Mouse (Mus musculus) stomach, embryonic 16.5 days (tissue): ENCODE data around the gene Spindoc. TPM values are rescaled to one million over a fixed set of nuclear protein-coding genes. Genes with fewer than 3 reads are reported as not detected.
A peak's percentile ranks its signal among the peaks of the same experiment; 100 is the strongest.
"Not testable (repeated sequence)": the region's sequence is repeated elsewhere in the genome, so short reads cannot be mapped to it uniquely, and the experiment has no call there.

ENCODE experiments used
- ATAC-seq: fragments of 200-750 bp; cut with Nextera tagmentation; 2 replicates; pipeline ENCODE4 v1.8.0; 2017; ENCODE audit warnings: moderate number of reproducible peaks, moderate TSS enrichment; ENCODE audit not compliant: insufficient read depth, low FRiP score
- H3K27ac ChIP-seq: fragments of 300-500 bp; sonication (generic); 2 replicates; pipeline ENCODE4 v1.5.1; 2014; ENCODE audit warnings: low read length
- H3K27me3 ChIP-seq: fragments of 300-500 bp; sonication (generic); 2 replicates; pipeline ENCODE4 v1.6.1; 2014; ENCODE audit warnings: low read length, control low read depth, mixed read lengths; ENCODE audit not compliant: control insufficient read depth, insufficient read depth
- H3K36me3 ChIP-seq: fragments of 300-500 bp; sonication (generic); 2 replicates; pipeline ENCODE4 v1.6.1; 2014; ENCODE audit warnings: low read length; ENCODE audit not compliant: control insufficient read depth, insufficient read depth
- H3K4me1 ChIP-seq: fragments of 300-500 bp; sonication (generic); 2 replicates; pipeline ENCODE4 v1.6.1; 2014; ENCODE audit warnings: low read length, control low read depth, mixed read lengths; ENCODE audit not compliant: control insufficient read depth, insufficient read depth
- H3K4me2 ChIP-seq: fragments of 300-500 bp; sonication (generic); 2 replicates; pipeline ENCODE4 v1.6.1; 2014; ENCODE audit warnings: low read depth, low read length, mixed read lengths
- H3K4me3 ChIP-seq: fragments of 300-500 bp; sonication (generic); replicated peaks from 2 replicates; pipeline ENCODE4 v1.5.1; 2014; ENCODE audit warnings: mild to moderate bottlenecking, low read length
- H3K9ac ChIP-seq: fragments of 300-500 bp; sonication (generic); 2 replicates; pipeline ENCODE4 v1.6.1; 2014; ENCODE audit warnings: low read length
- H3K9me3 ChIP-seq: fragments of 300-500 bp; sonication (generic); replicated peaks from 2 replicates; pipeline ENCODE4 v1.6.1; 2016; ENCODE audit warnings: low read length, control low read depth; ENCODE audit not compliant: control insufficient read depth
- WGBS: fragments of 180-500 bp; shearing (Covaris S2); extraction: QIAGEN DNeasy Blood & Tissue Kit; methylation state at CpG from one replicate; pipeline ENCODE4 v1.1.7; 2014; 5-methylcytosine and 5-hydroxymethylcytosine counted together
- polyA plus RNA-seq: library from polyadenylated mRNA; unstranded; fragments of >200 nt; fragmentation: Nextera tagmentation; extraction: Ambion mirVana; gene quantifications from 2 replicates; pipeline ENCODE4 v1.2.1, GENCODE M21; 2015

Gene Spindoc
- polyA plus RNA-seq, 1 experiment from 2014 or later, result 19.8 TPM

DNA sequence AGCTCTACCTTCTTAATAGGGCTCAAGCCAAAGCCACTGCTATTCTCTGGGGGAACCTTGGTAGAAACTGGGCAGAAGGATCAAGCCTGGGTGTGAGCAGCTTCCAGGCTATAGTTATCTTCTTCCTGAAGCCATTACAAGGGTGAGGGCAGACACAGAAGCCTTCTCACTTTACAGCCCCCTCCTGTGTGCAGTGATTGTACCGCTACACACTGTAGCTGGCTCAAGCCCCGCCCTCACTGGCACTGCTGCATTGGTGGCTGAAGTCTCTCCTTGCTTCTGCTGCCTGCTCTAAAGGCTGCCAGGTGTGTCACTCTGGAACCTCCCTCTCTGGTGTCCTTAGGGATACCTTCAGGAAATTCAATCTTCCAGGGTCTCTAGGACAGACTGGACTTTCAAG lies 29.6 kb upstream of the Spindoc start:
- Histone ChIP-seq H3K4me1 (no peaks in the 10 kb centered on the region; the same call in 1 of the 2 replicates), H3K4me3 (no peak overlapping the region), H3K27me3 (no peaks in the 10 kb centered on the region), H3K27ac (no peak overlapping the region), H3K4me2 (no peak overlapping the region), H3K9me3 (no peaks in the 10 kb centered on the region), H3K9ac (no peak overlapping the region), H3K36me3 (no peaks in the 10 kb centered on the region)
- ATAC-seq, result no peak
- WGBS, result 56% methylated on average over 2 of the region's 2 CpGs

DNA sequence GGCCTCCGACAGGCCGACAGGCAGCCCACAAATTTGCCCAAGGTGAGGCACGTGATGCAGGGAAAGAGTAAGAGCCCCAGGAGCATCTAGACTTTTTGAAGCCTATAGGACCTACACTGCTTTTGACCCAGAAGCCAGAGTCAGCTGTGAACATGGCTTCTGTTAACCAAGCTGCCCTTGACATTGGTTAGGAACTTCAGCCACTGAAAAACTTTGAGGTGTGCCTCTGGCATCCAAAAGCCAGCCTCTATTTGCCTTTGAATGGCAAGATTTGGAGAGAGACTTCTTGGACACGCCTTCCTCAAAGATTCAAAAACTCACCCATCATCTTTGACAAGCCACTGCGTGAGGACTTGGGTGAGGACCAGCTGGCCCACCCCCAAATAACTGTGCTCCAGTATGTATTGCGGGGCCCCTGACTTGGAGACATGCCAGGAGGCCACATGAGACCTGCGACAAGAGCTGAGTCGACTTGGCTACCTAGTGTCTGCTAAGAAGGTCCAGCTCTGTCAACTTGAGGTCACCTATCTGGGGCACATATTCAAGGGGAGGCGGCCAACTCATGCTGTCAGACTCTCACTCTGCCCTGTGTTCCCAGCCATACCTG lies 21.9 kb upstream of the Spindoc start:
- Histone ChIP-seq H3K27ac (no peak overlapping the region), H3K9me3 (no peaks in the 10 kb centered on the region), H3K36me3 (no peaks in the 10 kb centered on the region), H3K27me3 (no peaks in the 10 kb centered on the region), H3K4me1 (peaks cover 7% of the 10 kb centered on the region), H3K4me2 (no peak overlapping the region), H3K4me3 (no peak overlapping the region), H3K9ac (no peak overlapping the region)
- ATAC-seq, result no peak
- WGBS, result 46% methylated on average over 9 of the region's 9 CpGs

DNA sequence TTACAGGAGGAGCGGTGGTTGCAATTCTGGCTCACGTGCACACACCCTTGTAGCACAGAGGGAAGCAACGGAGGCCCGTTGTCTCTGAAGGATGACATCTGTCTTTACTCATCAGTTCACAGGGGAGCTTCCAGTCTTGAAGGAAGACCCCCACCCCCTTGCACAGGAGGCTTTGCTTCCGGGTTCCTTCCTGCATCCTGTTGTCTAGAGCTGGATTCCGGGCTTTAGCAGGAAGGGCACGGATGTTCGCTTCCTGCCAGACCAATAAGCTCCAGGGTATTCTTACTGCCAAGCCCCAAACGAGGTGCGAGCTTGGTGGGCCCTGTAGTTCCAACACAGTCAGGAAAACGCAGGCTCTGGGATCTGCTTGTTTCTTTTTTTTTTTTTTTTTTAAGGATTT lies 17.8 kb upstream of the Spindoc start:
- no peak overlapping the region for H3K4me3 ChIP-seq
- H3K27me3 ChIP-seq, result no peaks in the 10 kb centered on the region
- H3K36me3 ChIP-seq, result no peaks in the 10 kb centered on the region
- H3K9me3 ChIP-seq, result peaks cover 3% of the 10 kb centered on the region; the same call in 1 of the 2 replicates
- H3K4me1 ChIP-seq, result peaks cover 7% of the 10 kb centered on the region
- no peak overlapping the region for H3K27ac ChIP-seq
- H3K9ac ChIP-seq, result no peak overlapping the region
- H3K4me2 ChIP-seq, result no peak overlapping the region
- no peak for ATAC-seq
- WGBS, result 65% methylated on average over 11 of the region's 11 CpGs

- H3K27me3 ChIP-seq, H3K27ac ChIP-seq, ATAC-seq, H3K4me1 ChIP-seq, H3K4me3 ChIP-seq, H3K9ac ChIP-seq, H3K9me3 ChIP-seq, H3K4me2 ChIP-seq, H3K36me3 ChIP-seq: not testable (repeated sequence)
- WGBS, result 42% methylated on average over 24 of the region's 24 CpGs
Measured at GRCm38 (mm10) chr19:7398898-7399297, 16.1 kb upstream of the Spindoc start.

GRCm38 (mm10) chr19:7396867-7397826 lies 14.4 kb upstream of the Spindoc start:
- H3K27ac ChIP-seq, result 0 out of 2 replicates have a peak overlapping the region, but pooled peaks have one; percentile 11
- H3K27me3 ChIP-seq, H3K36me3 ChIP-seq, H3K4me1 ChIP-seq, H3K9me3 ChIP-seq, H3K9ac ChIP-seq, H3K4me3 ChIP-seq, H3K4me2 ChIP-seq: not testable (repeated sequence)
- 34% methylated on average over 8 of the region's 10 CpGs for whole genome bisulfite sequencing
- ATAC-seq, result peak; percentile 68

- ATAC-seq, result no peak
- no peak overlapping the region for H3K4me3 ChIP-seq
- no peak overlapping the region for H3K27ac ChIP-seq
- H3K4me1 ChIP-seq, result no peaks in the 10 kb centered on the region
- H3K4me2 ChIP-seq, result no peak overlapping the region
- no peak overlapping the region for H3K9ac ChIP-seq
- H3K9me3 ChIP-seq, result 0 out of 2 replicates have a peak, but pooled peaks cover 10% of the 10 kb centered on the region
- H3K27me3 ChIP-seq, result no peaks in the 10 kb centered on the region
- WGBS, result 77% methylated on average over 6 of the region's 6 CpGs
- H3K36me3 ChIP-seq, result no peaks in the 10 kb centered on the region
Measured at GRCm38 (mm10) chr19:7388488-7388887, 5.7 kb upstream of the Spindoc start.

- 0 out of 2 replicates have a peak, but pooled peaks cover 6% of the 10 kb centered on the region for H3K4me1 ChIP-seq
- no peaks in the 10 kb centered on the region for H3K27me3 ChIP-seq
- H3K27ac ChIP-seq, result no peak overlapping the region
- no peaks in the 10 kb centered on the region for H3K36me3 ChIP-seq
- no peak overlapping the region for H3K4me2 ChIP-seq
- no peak for ATAC-seq
- H3K9me3 ChIP-seq, result 0 out of 2 replicates have a peak, but pooled peaks cover 7% of the 10 kb centered on the region
- no peak overlapping the region for H3K4me3 ChIP-seq
- no peak overlapping the region for H3K9ac ChIP-seq
- WGBS, result 85% methylated on average over 2 of the region's 2 CpGs
Measured at GRCm38 (mm10) chr19:7386042-7386441, 3.2 kb upstream of the Spindoc start.

GRCm38 (mm10) chr19:7382248-7382902 lies 419 bp downstream of the Spindoc start:
- Histone ChIP-seq H3K4me3 (peak overlapping the region; percentile 90), H3K4me2 (peak overlapping the region; percentile 60), H3K9ac (peak overlapping the region; percentile 95), H3K9me3 (0 out of 2 replicates have a peak, but pooled peaks cover 3% of the 10 kb centered on the region), H3K27ac (peak overlapping the region; percentile 90), H3K4me1 (0 out of 2 replicates have a peak, but pooled peaks cover 6% of the 10 kb centered on the region), H3K36me3 (no peaks in the 10 kb centered on the region), H3K27me3 (no peaks in the 10 kb centered on the region)
- WGBS, result 0% methylated on average over 60 of the region's 60 CpGs
- ATAC-seq, result peak; percentile 70
